Mouse (Mus musculus) MEL (cell line): ENCODE data around the gene Dusp6. TPM values are rescaled to one million over a fixed set of nuclear protein-coding genes. Genes with fewer than 3 reads are reported as not detected.

ENCODE experiments used
- DNase-seq: peaks from one replicate; pipeline ENCODE4 v3.0.0; 2011; ENCODE audit warnings: low read depth, low spot score
- H3K27ac ChIP-seq: 2 replicates; pipeline ENCODE4 v1.5.1; 2012; ENCODE audit warnings: low read depth, mild to moderate bottlenecking, control low read depth, low read length, moderate library complexity; ENCODE audit not compliant: control insufficient read depth
- H3K27me3 ChIP-seq, 2 experiments: fragments of 150-350 bp in 1 of 2; sonication (generic) in 1 of 2; 2 replicates each; pipeline ENCODE4 v1.6.1; 2012; ENCODE audit warnings: low read length in 2 of 2, mild to moderate bottlenecking in 2 of 2, improper control_type of control experiment in 1 of 2, moderate library complexity in 1 of 2; ENCODE audit not compliant: insufficient read depth in 2 of 2, control insufficient read depth in 1 of 2
- H3K36me3 ChIP-seq, 2 experiments: 2 replicates each; pipeline ENCODE4 v1.6.1; 2012 to 2014; ENCODE audit warnings: low read length in 2 of 2, improper control_type of control experiment in 1 of 2, inconsistent platforms in 1 of 2, mild to moderate bottlenecking in 1 of 2; ENCODE audit not compliant: insufficient read depth in 2 of 2, control insufficient read depth in 1 of 2
- H3K4me1 ChIP-seq, 2 experiments: fragments of 150-350 bp in 1 of 2; sonication (generic) in 1 of 2; 2 replicates each; pipeline ENCODE4 v1.6.1; 2012; ENCODE audit warnings: low read length in 2 of 2, improper control_type of control experiment in 1 of 2, mild to moderate bottlenecking in 1 of 2; ENCODE audit not compliant: insufficient read depth in 2 of 2, control insufficient read depth in 1 of 2
- H3K4me3 ChIP-seq, 2 experiments: fragments of 150-350 bp in 1 of 2; sonication (generic) in 1 of 2; 2 replicates each; pipeline ENCODE4 v1.5.1; 2012; ENCODE audit warnings: low read depth in 2 of 2, low read length in 2 of 2, mild to moderate bottlenecking in 2 of 2, moderate library complexity in 2 of 2, control low read depth in 1 of 2, improper control_type of control experiment in 1 of 2; ENCODE audit not compliant: control insufficient read depth in 1 of 2, insufficient read depth in 1 of 2
- H3K79me2 ChIP-seq: 2 replicates; pipeline ENCODE4 v1.6.1; 2012; ENCODE audit warnings: mild to moderate bottlenecking, low read length, moderate library complexity; ENCODE audit not compliant: control insufficient read depth, poor library complexity, insufficient read depth
- H3K9ac ChIP-seq: 2 replicates; pipeline ENCODE4 v1.6.1; 2012; ENCODE audit warnings: low read depth, mild to moderate bottlenecking, control low read depth, low read length, moderate library complexity; ENCODE audit not compliant: control insufficient read depth, poor library complexity, severe bottlenecking
- H3K9me3 ChIP-seq: fragments of 150-350 bp; sonication (generic); replicated peaks from 2 replicates; pipeline ENCODE4 v1.6.1; 2012; ENCODE audit warnings: mild to moderate bottlenecking, low read length, improper control_type of control experiment, moderate library complexity; ENCODE audit not compliant: insufficient read depth
- BHLHE40 ChIP-seq: IDR thresholded peaks from 2 replicates; pipeline ENCODE4 v1.6.1; 2012; ENCODE audit warnings: low read depth, mild to moderate bottlenecking, inconsistent platforms, low read length, improper control_type of control experiment, borderline replicate concordance
- CHD1 ChIP-seq: IDR thresholded peaks from 2 replicates; pipeline ENCODE4 v1.6.1; 2012; ENCODE audit warnings: low read depth, mild to moderate bottlenecking, inconsistent platforms, low read length, improper control_type of control experiment
- CHD2 ChIP-seq: IDR thresholded peaks from 2 replicates; pipeline ENCODE4 v1.6.1; 2011; ENCODE audit warnings: low read length, improper control_type of control experiment
- CTCF ChIP-seq, 3 experiments: IDR thresholded peaks in 2 of 3; conservative IDR thresholded peaks in 1 of 3; 2 replicates each; pipeline ENCODE4 v1.5.1; 2011 to 2012; ENCODE audit warnings: low read length in 3 of 3, low read depth in 2 of 3, mild to moderate bottlenecking in 2 of 3, improper control_type of control experiment in 1 of 3, inconsistent platforms in 1 of 3, mixed read lengths in 1 of 3, moderate library complexity in 1 of 3; ENCODE audit not compliant: control insufficient read depth in 1 of 3, insufficient read depth in 1 of 3, poor library complexity in 1 of 3, severe bottlenecking in 1 of 3
- E2F4 ChIP-seq: IDR thresholded peaks from 2 replicates; pipeline ENCODE4 v1.6.1; 2011; ENCODE audit warnings: low read depth, low read length, improper control_type of control experiment, borderline replicate concordance
- ELF1 ChIP-seq: IDR thresholded peaks from 2 replicates; pipeline ENCODE4 v1.6.1; 2014; ENCODE audit warnings: low read depth, mild to moderate bottlenecking, inconsistent platforms, low read length, improper control_type of control experiment, moderate library complexity
- EP300 ChIP-seq, 2 experiments: IDR thresholded peaks; 2 replicates each; pipeline ENCODE4 v1.6.1; 2011; ENCODE audit warnings: improper control_type of control experiment in 2 of 2, low read length in 2 of 2, low read depth in 1 of 2, mild to moderate bottlenecking in 1 of 2
- GABPA ChIP-seq: IDR thresholded peaks from 2 replicates; pipeline ENCODE4 v1.6.1; 2012; ENCODE audit warnings: low read depth, mild to moderate bottlenecking, inconsistent platforms, low read length, improper control_type of control experiment, moderate library complexity
- HCFC1 ChIP-seq: IDR thresholded peaks from 2 replicates; pipeline ENCODE4 v1.6.1; 2012; ENCODE audit warnings: low read depth, mild to moderate bottlenecking, inconsistent platforms, low read length, improper control_type of control experiment, moderate library complexity
- JUND ChIP-seq: IDR thresholded peaks from 2 replicates; pipeline ENCODE4 v1.6.1; 2011; ENCODE audit warnings: low read depth, mild to moderate bottlenecking, improper control_type of control experiment, low read length
- KAT2A ChIP-seq: conservative IDR thresholded peaks from 2 replicates; pipeline ENCODE4 v1.6.1; 2012; ENCODE audit warnings: low read depth, low read length, improper control_type of control experiment, inconsistent platforms
- MAFK ChIP-seq: IDR thresholded peaks from 2 replicates; pipeline ENCODE4 v1.6.1; 2011; ENCODE audit warnings: low read depth, mild to moderate bottlenecking, low read length, improper control_type of control experiment, borderline replicate concordance
- MAX ChIP-seq: IDR thresholded peaks from 2 replicates; pipeline ENCODE4 v1.6.1; 2011; ENCODE audit warnings: low read length, improper control_type of control experiment
- MXI1 ChIP-seq: IDR thresholded peaks from 2 replicates; pipeline ENCODE4 v1.6.1; 2011; ENCODE audit warnings: mild to moderate bottlenecking, low read depth, low read length, improper control_type of control experiment
- MYB ChIP-seq: IDR thresholded peaks from 2 replicates; pipeline ENCODE4 v1.6.1; 2011; ENCODE audit warnings: mild to moderate bottlenecking, low read depth, low read length, improper control_type of control experiment
- MYC ChIP-seq: IDR thresholded peaks from 2 replicates; pipeline ENCODE4 v1.6.1; 2011; ENCODE audit warnings: low read depth, mild to moderate bottlenecking, low read length, improper control_type of control experiment, moderate library complexity
- NELFE ChIP-seq: IDR thresholded peaks from 2 replicates; pipeline ENCODE4 v1.6.1; 2011; ENCODE audit warnings: low read depth, low read length, improper control_type of control experiment
- NRF1 ChIP-seq: IDR thresholded peaks from 2 replicates; pipeline ENCODE4 v1.6.1; 2014; ENCODE audit warnings: low read depth, mild to moderate bottlenecking, inconsistent platforms, low read length, improper control_type of control experiment, moderate library complexity; ENCODE audit not compliant: poor library complexity, insufficient read depth, severe bottlenecking
- POLR2A ChIP-seq, 2 experiments: IDR thresholded peaks; 2 replicates each; pipeline ENCODE4 v1.6.1; 2011 to 2012; ENCODE audit warnings: low read length in 2 of 2, mild to moderate bottlenecking in 2 of 2, control low read depth in 1 of 2, improper control_type of control experiment in 1 of 2, low read depth in 1 of 2, moderate library complexity in 1 of 2; ENCODE audit not compliant: control insufficient read depth in 1 of 2, insufficient read depth in 1 of 2, poor library complexity in 1 of 2
- POLR2AphosphoS2 ChIP-seq: IDR thresholded peaks from 2 replicates; pipeline ENCODE4 v1.6.1; 2011; ENCODE audit warnings: low read length, improper control_type of control experiment
- POLR2AphosphoS5 ChIP-seq: IDR thresholded peaks from 2 replicates; pipeline ENCODE4 v1.6.1; 2012; ENCODE audit warnings: low read depth, borderline replicate concordance, mild to moderate bottlenecking, inconsistent platforms, low read length, moderate library complexity, mixed read lengths
- RAD21 ChIP-seq: IDR thresholded peaks from 2 replicates; pipeline ENCODE4 v1.6.1; 2011; ENCODE audit warnings: mild to moderate bottlenecking, low read depth, low read length, improper control_type of control experiment
- RCOR1 ChIP-seq: IDR thresholded peaks from 2 replicates; pipeline ENCODE4 v1.6.1; 2012; ENCODE audit warnings: low read depth, mild to moderate bottlenecking, inconsistent platforms, low read length, improper control_type of control experiment
- SIN3A ChIP-seq: IDR thresholded peaks from 2 replicates; pipeline ENCODE4 v1.6.1; 2012; ENCODE audit warnings: low read length, improper control_type of control experiment, inconsistent platforms
- TAL1 ChIP-seq: IDR thresholded peaks from 2 replicates; pipeline ENCODE4 v1.6.1; 2012; ENCODE audit warnings: mild to moderate bottlenecking, inconsistent platforms, low read length, moderate library complexity, mixed read lengths
- TBP ChIP-seq: IDR thresholded peaks from 2 replicates; pipeline ENCODE4 v1.8.0; 2011; ENCODE audit warnings: low read depth, low read length, improper control_type of control experiment
- UBTF ChIP-seq: IDR thresholded peaks from 2 replicates; pipeline ENCODE4 v1.6.1; 2012; ENCODE audit warnings: low read depth, mild to moderate bottlenecking, inconsistent platforms, low read length, improper control_type of control experiment, moderate library complexity, borderline replicate concordance; ENCODE audit not compliant: insufficient read depth
- USF2 ChIP-seq, 2 experiments: IDR thresholded peaks; 2 replicates each; pipeline ENCODE4 v1.6.1; 2011 to 2012; ENCODE audit warnings: improper control_type of control experiment in 2 of 2, low read length in 2 of 2, borderline replicate concordance in 1 of 2, inconsistent platforms in 1 of 2, low read depth in 1 of 2, mild to moderate bottlenecking in 1 of 2; ENCODE audit not compliant: insufficient read depth in 1 of 2
- ZC3H11A ChIP-seq: IDR thresholded peaks from 2 replicates; pipeline ENCODE4 v1.6.1; 2012; ENCODE audit warnings: low read depth, mild to moderate bottlenecking, inconsistent platforms, low read length, improper control_type of control experiment
- ZKSCAN1 ChIP-seq: IDR thresholded peaks from 2 replicates; pipeline ENCODE4 v1.6.1; 2012; ENCODE audit warnings: low read depth, mild to moderate bottlenecking, inconsistent platforms, low read length, improper control_type of control experiment, moderate library complexity
- ZMIZ1 ChIP-seq: IDR thresholded peaks from 2 replicates; pipeline ENCODE4 v1.6.1; 2012; ENCODE audit warnings: low read depth, mild to moderate bottlenecking, inconsistent platforms, low read length, improper control_type of control experiment, moderate library complexity
- polyA plus RNA-seq, 2 experiments: library from polyadenylated mRNA; stranded (reverse) in 1 of 2; unstranded in 1 of 2; fragments of >175 nt in 1 of 2; fragments of >200 nt in 1 of 2; gene quantifications; 2 replicates each; pipeline versions ENCODE4 v1.2.1 to v1.2.4; 2012; ENCODE audit warnings: low replicate concordance in 2 of 2, low read depth in 1 of 2; ENCODE audit not compliant: insufficient read length in 2 of 2, insufficient read depth in 1 of 2, missing spikeins in 1 of 2
- total RNA-seq: library from RNA; depleted of rRNA; stranded (reverse); fragments of 300-350 nt; gene quantifications from 2 replicates; pipeline ENCODE4 v1.2.3, GENCODE M21; 2012

The Dusp6 gene
- total and polyA plus RNA-seq, 3 experiments = 8.2 to 11.9 TPM; not detected in 1

DNA sequence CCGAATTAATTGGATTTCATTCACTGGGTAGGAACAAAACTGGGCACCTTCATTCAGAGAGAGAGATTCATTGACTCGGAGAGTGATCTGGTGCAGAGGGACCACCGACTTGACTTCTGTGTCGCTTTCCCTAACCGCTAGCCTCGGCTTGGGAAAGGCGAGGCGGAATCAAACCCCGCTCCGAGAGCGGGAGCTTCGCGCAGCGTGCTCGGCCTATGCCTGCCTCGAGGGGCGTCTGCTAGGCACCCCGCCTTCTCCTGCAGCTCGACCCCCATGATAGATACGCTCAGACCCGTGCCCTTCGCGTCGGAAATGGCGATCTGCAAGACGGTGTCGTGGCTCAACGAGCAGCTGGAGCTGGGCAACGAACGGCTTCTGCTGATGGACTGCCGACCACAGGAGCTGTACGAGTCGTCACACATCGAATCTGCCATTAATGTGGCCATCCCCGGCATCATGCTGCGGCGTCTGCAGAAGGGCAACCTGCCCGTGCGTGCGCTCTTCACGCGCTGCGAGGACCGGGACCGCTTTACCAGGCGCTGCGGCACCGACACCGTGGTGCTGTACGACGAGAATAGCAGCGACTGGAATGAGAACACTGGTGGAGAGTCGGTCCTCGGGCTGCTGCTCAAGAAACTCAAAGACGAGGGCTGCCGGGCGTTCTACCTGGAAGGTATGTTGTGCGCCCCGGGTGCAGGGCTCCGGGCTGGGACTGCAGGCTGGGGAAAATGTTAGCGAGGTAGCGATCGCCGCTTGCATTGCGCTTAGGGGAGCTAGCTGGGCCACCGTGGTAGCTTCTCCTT lies 589 bp downstream of the Dusp6 start:
- Histone ChIP-seq H3K27me3 (no peaks in the 10 kb centered on the region), H3K9me3 (no peaks in the 10 kb centered on the region), H3K36me3 (peaks cover 0 to 17% of the 10 kb centered on the region in 2 experiments; a peak in 2 of 4 replicates), H3K4me1 (peaks cover 0 to 9% of the 10 kb centered on the region in 2 experiments; a peak in 1 of 4 replicates), H3K4me3 (peak overlapping the region; percentile 59 to 62), H3K27ac (peak overlapping the region; percentile 89), H3K79me2 (peaks cover 22% of the 10 kb centered on the region), H3K9ac (peak overlapping the region; percentile 73)
- TF ChIP-seq MAX (peak; percentile 46), E2F4 (no peak), MYB (no peak), ZKSCAN1 (no peak), RAD21 (no peak), RCOR1 (no peak), NRF1 (no peak), ZMIZ1 (no peak), NELFE (no peak; the same call in 1 of the 2 replicates), UBTF (0 out of 2 replicates have a peak, but pooled peaks have one; percentile 10), HCFC1 (no peak), POLR2A (IDR thresholded peaks at IDR 0.05; ENCODE audit: control insufficient read depth in 1 of 2, insufficient read depth in 1 of 2, low read depth in 1 of 2, low read length in 2 of 2, poor library complexity in 1 of 2) (no peak; a peak in 1 of 4 replicates), MYC (peak; percentile 25; the same call in 1 of the 2 replicates), BHLHE40 (no peak), ZC3H11A (no peak), MXI1 (no peak), CTCF (IDR thresholded peaks at IDR 0.05 in 2 of 3, conservative IDR thresholded peaks at IDR 0.05 in 1 of 3; ENCODE audit: control insufficient read depth in 1 of 3, insufficient read depth in 1 of 3, low read depth in 2 of 3, low read length in 3 of 3, poor library complexity in 1 of 3, severe bottlenecking in 1 of 3) (no peak), KAT2A (no peak; the same call in 1 of the 2 replicates), SIN3A (0 out of 2 replicates have a peak, but pooled peaks have one; percentile 28), ELF1 (no peak), GABPA (no peak), TAL1 (no peak), CHD2 (no peak), POLR2AphosphoS2 (no peak), USF2 (IDR thresholded peaks at IDR 0.05; ENCODE audit: borderline replicate concordance in 1 of 2, insufficient read depth in 1 of 2, low read depth in 1 of 2, low read length in 2 of 2) (no peak), EP300 (IDR thresholded peaks at IDR 0.05; ENCODE audit: low read depth in 1 of 2, low read length in 2 of 2) (no peak), MAFK (no peak), JUND (no peak), TBP (no peak), POLR2AphosphoS5 (no peak), CHD1 (no peak)
- DNase-seq = peak; percentile 70
